Mouse (Mus musculus): ENCODE results near the gene Rtn2.
"Not testable (repeated sequence)": the region's sequence is repeated elsewhere in the genome, so short reads cannot be mapped to it uniquely, and the experiment has no call there.

DNA sequence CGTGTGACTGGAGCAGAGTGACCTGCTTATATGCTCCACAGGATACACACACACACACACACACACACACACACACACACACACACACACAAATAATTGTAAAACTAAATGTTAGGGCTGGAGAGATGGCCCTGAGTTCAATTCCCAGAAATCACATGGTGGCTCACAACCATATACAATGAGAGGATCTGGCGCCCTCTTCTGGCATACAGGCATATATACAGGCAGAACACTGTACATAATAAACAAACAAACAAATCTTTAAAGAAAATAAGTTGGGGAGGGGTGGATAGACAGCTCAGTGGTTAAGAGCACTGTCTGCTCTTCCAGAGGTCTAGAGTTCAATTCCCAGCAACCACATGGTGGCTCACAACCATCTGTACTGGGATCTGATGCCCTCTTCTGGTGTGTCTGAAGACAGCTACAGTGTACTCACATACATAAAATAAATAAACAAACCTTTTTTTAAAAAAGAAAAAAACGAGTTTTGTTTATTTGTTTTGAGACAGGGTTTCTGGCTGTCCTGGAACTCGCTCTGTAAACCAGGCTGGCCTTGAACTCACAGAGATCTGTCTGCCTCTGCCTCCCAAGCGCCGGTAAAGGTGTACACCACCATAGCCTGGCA is 632 bp upstream of the Rtn2 start:
- TF ChIP-seq CTCF (IDR thresholded peaks at IDR 0.05; ENCODE audit: low read depth, low read length); POLR2A (IDR thresholded peaks at IDR 0.05; ENCODE audit: insufficient read depth, low read length); EP300 (IDR thresholded peaks at IDR 0.05; ENCODE audit: insufficient read depth, low read depth, low read length): not testable (repeated sequence)

Data from ES-Bruce4 (cell line).